Mouse (Mus musculus): ENCODE measurements around the gene Irx2.
A peak's percentile ranks its signal among the peaks of the same experiment; 100 is the strongest.

Irx2 gene

GRCm38 (mm10) chr13:72628462-72628916, at the start of gene Irx2:
TSS of gene Irx2 (plus strand) at chr13:72628820.
- peak; percentile 83 for DNase-seq

- no peak for DNase-seq
Measured at GRCm38 (mm10) chr13:72581276-72581675, 47.3 kb upstream of the Irx2 start.

GRCm38 (mm10) chr13:72592526-72592925, 36.1 kb upstream of the Irx2 start:
- DNase-seq = no peak

GRCm38 (mm10) chr13:72593310-72593709, 35.3 kb upstream of the Irx2 start:
- DNase-seq = no peak

- DNase-seq = no peak
Measured at GRCm38 (mm10) chr13:72593710-72594111, 34.9 kb upstream of the Irx2 start.

GRCm38 (mm10) chr13:72599254-72599653, 29.4 kb upstream of the Irx2 start:
- DNase-seq = no peak

- no peak for DNase-seq
Measured at GRCm38 (mm10) chr13:72608706-72609105, 19.9 kb upstream of the Irx2 start.

- DNase-seq = no peak
Measured at GRCm38 (mm10) chr13:72610277-72610676, 18.3 kb upstream of the Irx2 start.

- peak; percentile 59 for DNase-seq
Measured at GRCm38 (mm10) chr13:72623926-72624846, 4.4 kb upstream of the Irx2 start.

GRCm38 (mm10) chr13:72624847-72625170, 3.8 kb upstream of the Irx2 start:
- DNase-seq = no peak

- peak; percentile 64 for DNase-seq
Measured at GRCm38 (mm10) chr13:72625236-72625950, 3.2 kb upstream of the Irx2 start.

GRCm38 (mm10) chr13:72627391-72628321, 964 bp upstream of the Irx2 start:
- peak; percentile 77 for DNase-seq

GRCm38 (mm10) chr13:72628935-72629631, 463 bp downstream of the Irx2 start:
- DNase-seq = peak; percentile 36

GRCm38 (mm10) chr13:72629806-72630205, 1.2 kb downstream of the Irx2 start:
- peak; percentile 44 for DNase-seq

GRCm38 (mm10) chr13:72630501-72631372, 2.1 kb downstream of the Irx2 start:
- DNase-seq = no peak

- peak; percentile 41 for DNase-seq
Measured at GRCm38 (mm10) chr13:72631373-72632021, 2.9 kb downstream of the Irx2 start.

GRCm38 (mm10) chr13:72632361-72632760, 3.7 kb downstream of the Irx2 start:
- DNase-seq = no peak

GRCm38 (mm10) chr13:72633097-72633496, 4.5 kb downstream of the Irx2 start:
- DNase-seq = no peak

- DNase-seq = no peak
Measured at GRCm38 (mm10) chr13:72634752-72635315, 6.2 kb downstream of the Irx2 start.

GRCm38 (mm10) chr13:72636331-72636851, 7.8 kb downstream of the Irx2 start:
- no peak for DNase-seq
